Mouse (Mus musculus) liver, embryonic 11.5 days (tissue): ENCODE data around the gene Kif17. TPM values are rescaled to one million over a fixed set of nuclear protein-coding genes. Genes with fewer than 3 reads are reported as not detected.
A peak's percentile ranks its signal among the peaks of the same experiment; 100 is the strongest.

Source experiments
- ATAC-seq: fragments of 200-750 bp; cut with Nextera tagmentation; replicated peaks from 2 replicates; pipeline ENCODE4 v1.8.0; 2017; ENCODE audit warnings: moderate number of reproducible peaks, mild to moderate bottlenecking, moderate TSS enrichment, moderate library complexity; ENCODE audit not compliant: low FRiP score
- DNase-seq: peaks from one replicate; pipeline ENCODE4 v3.0.0-alpha.2; 2017; ENCODE audit warnings: low spot score
- H3K27ac ChIP-seq: fragments of 300-500 bp; sonication (generic); 2 replicates; pipeline ENCODE4 v1.5.1; 2014; ENCODE audit warnings: mild to moderate bottlenecking, low read depth, low read length, control low read depth
- H3K27me3 ChIP-seq: fragments of 300-500 bp; sonication (generic); replicated peaks from 2 replicates; pipeline ENCODE4 v1.6.1; 2014; ENCODE audit warnings: low read length, mixed read lengths; ENCODE audit not compliant: control insufficient read depth, insufficient read depth
- H3K36me3 ChIP-seq: fragments of 300-500 bp; sonication (generic); 2 replicates; pipeline ENCODE4 v1.6.1; 2014; ENCODE audit warnings: mild to moderate bottlenecking, low read length, moderate library complexity, mixed read lengths; ENCODE audit not compliant: control insufficient read depth, insufficient read depth
- H3K4me1 ChIP-seq: fragments of 300-500 bp; sonication (generic); replicated peaks from 2 replicates; pipeline ENCODE4 v1.6.1; 2014; ENCODE audit warnings: low read length, mixed read lengths; ENCODE audit not compliant: control insufficient read depth, insufficient read depth
- H3K4me2 ChIP-seq: fragments of 300-500 bp; sonication (generic); 2 replicates; pipeline ENCODE4 v1.6.1; 2014; ENCODE audit warnings: mild to moderate bottlenecking, control low read depth, moderate library complexity
- H3K4me3 ChIP-seq: fragments of 300-500 bp; sonication (generic); 2 replicates; pipeline ENCODE4 v1.5.1; 2014; ENCODE audit warnings: low read depth, low read length, control low read depth
- H3K9ac ChIP-seq: fragments of 300-500 bp; sonication (generic); 2 replicates; pipeline ENCODE4 v1.6.1; 2014; ENCODE audit warnings: low read depth, low read length, control low read depth
- H3K9me3 ChIP-seq: fragments of 300-500 bp; sonication (generic); 2 replicates; pipeline ENCODE4 v1.6.1; 2016; ENCODE audit warnings: low read length, inconsistent platforms, mixed read lengths; ENCODE audit not compliant: control insufficient read depth
- WGBS: fragments of 180-500 bp; shearing (Covaris S2); extraction: QIAGEN DNeasy Blood & Tissue Kit; methylation state at CpG from one replicate; pipeline ENCODE4 v1.1.7; 2014; 5-methylcytosine and 5-hydroxymethylcytosine counted together
- polyA plus RNA-seq: library from polyadenylated mRNA; unstranded; fragments of >200 nt; fragmentation: Nextera tagmentation; extraction: Ambion mirVana; gene quantifications from 2 replicates; pipeline ENCODE4 v1.2.1, GENCODE M21; 2014

Kif17 gene
- polyA plus RNA-seq, 1 experiment from 2014 or later, result 0.34 TPM

GRCm38 (mm10) chr4:138217441-138217840 is 32.8 kb upstream of the Kif17 start:
- peak overlapping the region; percentile 97 for H3K4me3 ChIP-seq
- peaks cover 37% of the 10 kb centered on the region for H3K4me1 ChIP-seq
- peak overlapping the region; percentile 91 for H3K4me2 ChIP-seq
- peak; percentile 21 for ATAC-seq
- H3K9ac ChIP-seq, result peak overlapping the region; percentile 97
- H3K27me3 ChIP-seq, result no peaks in the 10 kb centered on the region
- peaks cover 7% of the 10 kb centered on the region; the same call in 1 of the 2 replicates for H3K36me3 ChIP-seq
- no peak for DNase-seq
- peak overlapping the region; percentile 95 for H3K27ac ChIP-seq
- no peaks in the 10 kb centered on the region for H3K9me3 ChIP-seq
- under 1% methylated on average over 36 of the region's 36 CpGs for WGBS

GRCm38 (mm10) chr4:138217951-138218685 is 32.1 kb upstream of the Kif17 start:
- Histone ChIP-seq H3K4me2 (peak overlapping the region; percentile 91), H3K4me3 (peak overlapping the region; percentile 97), H3K27ac (peak overlapping the region; percentile 95), H3K9ac (peak overlapping the region; percentile 97), H3K27me3 (no peaks in the 10 kb centered on the region), H3K36me3 (peaks cover 10% of the 10 kb centered on the region; the same call in 1 of the 2 replicates), H3K9me3 (no peaks in the 10 kb centered on the region), H3K4me1 (peaks cover 37% of the 10 kb centered on the region)
- no peak for ATAC-seq
- no peak for DNase-seq
- 63% methylated on average over 11 of the region's 11 CpGs for WGBS

- 80% methylated on average over 5 of the region's 5 CpGs for WGBS
- Histone ChIP-seq H3K36me3 (peaks cover 21% of the 10 kb centered on the region; the same call in 1 of the 2 replicates), H3K4me2 (peak overlapping the region; percentile 91), H3K27ac (peak overlapping the region; percentile 10; the same call in 1 of the 2 replicates), H3K4me3 (no peak overlapping the region; the same call in 1 of the 2 replicates), H3K4me1 (peaks cover 37% of the 10 kb centered on the region), H3K27me3 (no peaks in the 10 kb centered on the region), H3K9me3 (no peaks in the 10 kb centered on the region), H3K9ac (0 out of 2 replicates have a peak overlapping the region, but pooled peaks have one; percentile 27)
- ATAC-seq, result no peak
- no peak for DNase-seq
Measured at GRCm38 (mm10) chr4:138219331-138219730, 30.9 kb upstream of the Kif17 start.

DNA sequence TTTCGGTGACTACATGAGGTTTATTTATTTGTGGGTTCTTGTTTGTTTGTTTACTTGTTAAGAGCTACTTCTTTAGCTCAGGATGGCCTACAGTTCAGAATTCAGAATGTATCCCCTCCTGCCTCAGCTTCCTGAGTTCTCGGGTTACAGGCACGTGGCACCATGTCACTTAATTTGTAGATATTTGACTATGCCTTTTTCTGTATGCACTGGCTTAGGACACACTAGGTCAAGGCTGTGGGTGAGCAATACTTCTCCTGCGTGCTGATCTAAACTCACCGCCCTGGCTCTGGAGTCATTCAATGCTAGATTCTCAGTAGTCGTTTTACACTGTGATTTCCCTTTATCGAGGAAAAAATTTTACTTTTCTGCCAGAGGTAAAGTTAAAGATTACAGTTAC is 29.5 kb upstream of the Kif17 start:
- no peaks in the 10 kb centered on the region for H3K9me3 ChIP-seq
- no peak overlapping the region for H3K4me3 ChIP-seq
- 65% methylated on average over 7 of the region's 7 CpGs for WGBS
- peak overlapping the region; percentile 18 for H3K4me2 ChIP-seq
- H3K4me1 ChIP-seq, result peaks cover 35% of the 10 kb centered on the region
- no peaks in the 10 kb centered on the region for H3K27me3 ChIP-seq
- peaks cover 25% of the 10 kb centered on the region; the same call in 1 of the 2 replicates for H3K36me3 ChIP-seq
- no peak for DNase-seq
- peak overlapping the region; percentile 45 for H3K27ac ChIP-seq
- 0 out of 2 replicates have a peak overlapping the region, but pooled peaks have one; percentile 10 for H3K9ac ChIP-seq
- no peak for ATAC-seq

- peaks cover 35% of the 10 kb centered on the region for H3K4me1 ChIP-seq
- H3K27me3 ChIP-seq, result no peaks in the 10 kb centered on the region
- H3K27ac ChIP-seq, result peak overlapping the region; percentile 45; the same call in 1 of the 2 replicates
- WGBS, result 63% methylated on average over 5 of the region's 5 CpGs
- DNase-seq (no peak), ATAC-seq (no peak)
- peaks cover 32% of the 10 kb centered on the region; the same call in 1 of the 2 replicates for H3K36me3 ChIP-seq
- peak overlapping the region; percentile 18; the same call in 1 of the 2 replicates for H3K4me2 ChIP-seq
- no peak overlapping the region for H3K9ac ChIP-seq
- H3K4me3 ChIP-seq, result no peak overlapping the region
- H3K9me3 ChIP-seq, result no peaks in the 10 kb centered on the region
Measured at GRCm38 (mm10) chr4:138221406-138221805, 28.8 kb upstream of the Kif17 start.

GRCm38 (mm10) chr4:138222396-138222795 is 27.8 kb upstream of the Kif17 start:
- peaks cover 38% of the 10 kb centered on the region for H3K36me3 ChIP-seq

GRCm38 (mm10) chr4:138223623-138224022 is 26.6 kb upstream of the Kif17 start:
- Histone ChIP-seq H3K4me2 (no peak overlapping the region), H3K27ac (no peak overlapping the region), H3K4me1 (peaks cover 27% of the 10 kb centered on the region), H3K27me3 (no peaks in the 10 kb centered on the region), H3K36me3 (peaks cover 48% of the 10 kb centered on the region), H3K9me3 (no peaks in the 10 kb centered on the region), H3K9ac (no peak overlapping the region), H3K4me3 (no peak overlapping the region)
- ATAC-seq, result no peak
- DNase-seq, result no peak
- WGBS, result 86% methylated on average over 10 of the region's 10 CpGs

More at GRCm38 (mm10) chr4:138222396-138222795, 27.8 kb upstream of the Kif17 start:
- H3K9me3 ChIP-seq, result no peaks in the 10 kb centered on the region
- no peaks in the 10 kb centered on the region for H3K27me3 ChIP-seq
- no peak for DNase-seq
- ATAC-seq, result no peak
- no peak overlapping the region for H3K4me3 ChIP-seq
- WGBS, result 70% methylated on average over 5 of the region's 5 CpGs
- no peak overlapping the region for H3K4me2 ChIP-seq
- peaks cover 35% of the 10 kb centered on the region for H3K4me1 ChIP-seq
- no peak overlapping the region for H3K9ac ChIP-seq
- H3K27ac ChIP-seq, result no peak overlapping the region

- H3K4me1 ChIP-seq, result peaks cover 21% of the 10 kb centered on the region
- no peak overlapping the region for H3K4me2 ChIP-seq
- peaks cover 26% of the 10 kb centered on the region for H3K36me3 ChIP-seq
- ATAC-seq (no peak), DNase-seq (no peak)
- H3K9me3 ChIP-seq, result no peaks in the 10 kb centered on the region
- H3K27me3 ChIP-seq, result peaks cover 28% of the 10 kb centered on the region
- H3K9ac ChIP-seq, result no peak overlapping the region
- H3K4me3 ChIP-seq, result no peak overlapping the region
- no peak overlapping the region; the same call in 1 of the 2 replicates for H3K27ac ChIP-seq
- 66% methylated on average over 27 of the region's 27 CpGs for WGBS
Measured at GRCm38 (mm10) chr4:138246756-138247665, 3.2 kb upstream of the Kif17 start.
